In the genomic region with DNA sequence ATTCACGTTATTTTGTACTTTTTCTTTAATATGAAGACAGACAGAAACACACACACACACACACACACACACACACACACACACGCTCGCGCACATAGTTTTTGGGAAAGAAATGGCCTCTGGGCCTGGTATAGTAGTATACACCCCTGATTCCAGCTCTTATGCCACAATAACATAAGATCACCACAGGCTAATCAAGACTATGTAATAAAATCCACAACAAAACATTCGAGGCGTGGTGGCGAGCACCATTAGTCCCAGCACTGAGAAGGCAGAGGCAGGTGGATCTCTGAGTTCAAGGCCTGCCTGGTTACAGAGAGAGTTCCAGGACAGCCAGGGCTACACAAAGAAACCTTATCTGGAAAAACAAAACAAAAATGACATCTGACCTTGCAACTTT, we compare ENCODE assay signal across 30 mouse cellular contexts. TPM values are rescaled to one million over a fixed set of nuclear protein-coding genes. Genes with fewer than 3 reads are reported as not detected.
DNase-seq lines count a peak whose midpoint lies in the region; ATAC-seq and TF ChIP-seq lines count a peak whose summit lies in the region.
"Had no signal": no experiment of that assay in that cellular context is flagged by ENCODE, and none has a peak within 500 bp of the region (broad histone marks: within the 10 kb centered on the region; RNA-seq: fewer than 3 reads in every experiment).

No protein-coding gene starts in this region.

- no peak overlapping the region for H3K4me2 ChIP-seq in heart, embryonic 15.5 days
- H3K4me2 ChIP-seq in lung, embryonic 15.5 days: no peak overlapping the region
- H3K4me2 ChIP-seq: forebrain, embryonic 15.5 days; hindbrain, embryonic 14.5 days; limb, embryonic 12.5 days; liver, embryonic 11.5 days; neural tube, embryonic 13.5 days had no signal

- H3K9me3 ChIP-seq in heart, embryonic 15.5 days (replicated peaks): no peaks in the 10 kb centered on the region
- H3K9me3 ChIP-seq in lung, embryonic 15.5 days: no peaks in the 10 kb centered on the region
- H3K9me3 ChIP-seq: embryonic facial prominence, embryonic 10.5 days; forebrain, embryonic 15.5 days; limb, embryonic 12.5 days; neural tube, embryonic 13.5 days had no signal

- no peak for TF ChIP-seq POLR2A in lung, adult 2 months (IDR thresholded peaks at IDR 0.05; ENCODE audit: borderline replicate concordance, extremely low read depth, low read depth, low read length)

- peak; percentile 73 for DNase-seq in heart, adult 11 months
- no peak for DNase-seq in heart, postnatal 10 days
- DNase-seq in heart, postnatal 14 days: no peak
- no peak for DNase-seq in lung, adult 2 months
- DNase-seq in spleen, adult 12 weeks (ENCODE audit: low spot score): no peak
- DNase-seq: adrenal gland, postnatal 36 days; cerebellum, adult 11 months; cerebellum, postnatal 10 days; gastrocnemius, postnatal 14 days; kidney, postnatal 25 days; lung, adult 18-20 months; lung, postnatal 4 days; retina, postnatal 1 day; right cerebral cortex, postnatal 25 days had no signal

- peaks cover 26% of the 10 kb centered on the region for H3K4me1 ChIP-seq in heart, embryonic 15.5 days (replicated peaks)
- H3K4me1 ChIP-seq in lung, embryonic 15.5 days: peaks cover 21% of the 10 kb centered on the region
- H3K4me1 ChIP-seq in lung, adult 2 months (ENCODE audit: control insufficient read depth, insufficient read depth, low read length): peaks cover 13% of the 10 kb centered on the region

- no peak overlapping the region for H3K9ac ChIP-seq in heart, embryonic 15.5 days
- no peak overlapping the region for H3K9ac ChIP-seq in lung, embryonic 15.5 days
- H3K9ac ChIP-seq: forebrain, embryonic 15.5 days; hindbrain, embryonic 14.5 days; limb, embryonic 12.5 days; neural tube, embryonic 13.5 days had no signal

- TF ChIP-seq CTCF in lung, adult 2 months (IDR thresholded peaks at IDR 0.05; ENCODE audit: insufficient read depth, low read length): no peak

- intact Hi-C loops in heart, postnatal 10 days (cut with DNase I): no loop called here
- intact Hi-C loops in heart, postnatal 14 days (cut with DNase I): no loop called here

- ATAC-seq in heart, embryonic 15.5 days (replicated peaks; ENCODE audit: insufficient number of reproducible peaks, insufficient read depth, low FRiP score, low read depth): no peak
- ATAC-seq in lung, embryonic 15.5 days (ENCODE audit: borderline replicate concordance, extremely low read depth, low FRiP score, low TSS enrichment): no peak
- ATAC-seq: CD4-positive, CD25-positive, alpha-beta regulatory T cell, adult 4 months; forebrain, embryonic 15.5 days; inflammation-experienced regulatory T-cells, adult 6 months; midbrain, embryonic 16.5 days; Patski had no signal

- H3K27me3 ChIP-seq in heart, embryonic 15.5 days: no peaks in the 10 kb centered on the region
- H3K27me3 ChIP-seq in lung, embryonic 15.5 days: no peaks in the 10 kb centered on the region
- H3K27me3 ChIP-seq: forebrain, embryonic 15.5 days; limb, embryonic 12.5 days; neural tube, embryonic 13.5 days; Patski had no signal

- peak overlapping the region; percentile 61 for H3K27ac ChIP-seq in heart, embryonic 15.5 days
- H3K27ac ChIP-seq in lung, embryonic 15.5 days: 0 out of 2 replicates have a peak overlapping the region, but pooled peaks have one; percentile 1
- H3K27ac ChIP-seq: embryonic facial prominence, embryonic 10.5 days; forebrain, embryonic 15.5 days; hindbrain, embryonic 14.5 days; layer of hippocampus, adult 2 months; limb, embryonic 12.5 days; neural tube, embryonic 13.5 days had no signal

- 96% methylated on average over 7 of the region's 7 CpGs for WGBS in heart, embryonic 15.5 days
- WGBS in lung, embryonic 15.5 days: 91% methylated on average over 7 of the region's 7 CpGs
- 94% methylated on average over 7 of the region's 7 CpGs for WGBS in lung, adult 2 months

- no peaks in the 10 kb centered on the region for H3K36me3 ChIP-seq in heart, embryonic 15.5 days
- peaks cover 13% of the 10 kb centered on the region for H3K36me3 ChIP-seq in lung, embryonic 15.5 days

- H3K4me3 ChIP-seq in heart, embryonic 15.5 days: no peak overlapping the region
- no peak overlapping the region for H3K4me3 ChIP-seq in lung, embryonic 15.5 days
- no peak overlapping the region for H3K4me3 ChIP-seq in lung, adult 2 months (replicated peaks; ENCODE audit: extremely low read depth, low read depth, low read length)
- H3K4me3 ChIP-seq: embryonic facial prominence, embryonic 10.5 days; forebrain, embryonic 15.5 days; layer of hippocampus, adult 2 months; limb, embryonic 12.5 days; myocyte; neural tube, embryonic 13.5 days had no signal

RNA-seq across cellular contexts. Expression of a gene that starts 1.8 kb away (rescaled TPM):
- 10 to 100 TPM; 31.8 to 34.6 TPM for total RNA-seq in heart, postnatal 10 days (2021)
- 3.4 and 3.8 TPM in 2 replicates for polyA plus RNA-seq in heart, embryonic 15.5 days (2015; fragmentation: Nextera tagmentation; extraction: Ambion mirVana)
- 10 to 100 TPM; 28.3 to 29.5 TPM for total RNA-seq in heart, postnatal 14 days (2021)
- 5.4 TPM in 2 replicates for polyA plus RNA-seq in lung, embryonic 15.5 days (2015; fragmentation: Nextera tagmentation; extraction: Ambion mirVana)
- polyA plus RNA-seq in lung, adult 2 months (2012; rRNA removed): 3.4 and 5.3 TPM in 2 replicates

RNA-seq across cellular contexts. Expression of a gene that starts 2.3 kb away (rescaled TPM):
- total RNA-seq in heart, postnatal 10 days (2021): 10 to 100 TPM; 11.0 to 11.5 TPM
- not detected in 2 replicates for polyA plus RNA-seq in heart, embryonic 15.5 days (2015; fragmentation: Nextera tagmentation; extraction: Ambion mirVana)
- total RNA-seq in heart, postnatal 14 days (2021): 1 to 10 TPM; 3.4 to 5.8 TPM
- not detected in 2 replicates for polyA plus RNA-seq in lung, embryonic 15.5 days (2015; fragmentation: Nextera tagmentation; extraction: Ambion mirVana)
- polyA plus RNA-seq in lung, adult 2 months (2012; rRNA removed): 2.0 and 4.6 TPM in 2 replicates
- polyA plus RNA-seq: CD4-positive, CD25-positive, alpha-beta regulatory T cell, adult 4 months; embryonic facial prominence, embryonic 10.5 days; forebrain, embryonic 15.5 days; heart, postnatal 0 days; hindbrain, embryonic 14.5 days; inflammation-experienced regulatory T-cells, adult 6 months; kidney, embryonic 14.5 days; limb, embryonic 12.5 days; liver, embryonic 11.5 days; midbrain, embryonic 16.5 days; neural tube, embryonic 13.5 days had no signal

RNA-seq across cellular contexts. Expression of a gene that starts 27.0 kb away (rescaled TPM):
- total RNA-seq in heart, postnatal 10 days (2021): under 1 TPM; 0.17 to 0.36 TPM
- 0.31 and 2.1 TPM in 2 replicates for polyA plus RNA-seq in heart, embryonic 15.5 days (2015; fragmentation: Nextera tagmentation; extraction: Ambion mirVana)
- total RNA-seq in heart, postnatal 14 days (2021): under 1 TPM; 0.19 to 0.51 TPM
- polyA plus RNA-seq in lung, embryonic 15.5 days (2015; fragmentation: Nextera tagmentation; extraction: Ambion mirVana): 0.18 and 0.75 TPM in 2 replicates
- 1.6 and 2.5 TPM in 2 replicates for polyA plus RNA-seq in lung, adult 2 months (2012; rRNA removed)
- polyA plus RNA-seq: forebrain, embryonic 15.5 days; hindbrain, embryonic 14.5 days had no signal

RNA-seq across cellular contexts. Expression of a gene that starts 52.9 kb away (rescaled TPM):
- 100 to 1,000 TPM; 101 to 123 TPM for total RNA-seq in heart, postnatal 10 days (2021)
- polyA plus RNA-seq in heart, embryonic 15.5 days (2015; fragmentation: Nextera tagmentation; extraction: Ambion mirVana): 352 and 384 TPM in 2 replicates
- total RNA-seq in heart, postnatal 14 days (2021): 10 to 100 TPM; 77.8 to 81.2 TPM
- polyA plus RNA-seq in lung, embryonic 15.5 days (2015; fragmentation: Nextera tagmentation; extraction: Ambion mirVana): 637 and 708 TPM in 2 replicates
- polyA plus RNA-seq in lung, adult 2 months (2012; rRNA removed): 16.7 and 33.7 TPM in 2 replicates
